Comparison of ENCODE assay signal across 15 mouse cellular contexts in genomic region chr17:79752836-79753235, GRCm38 (mm10). TPM values are rescaled to one million over a fixed set of nuclear protein-coding genes. Genes with fewer than 3 reads are reported as not detected.
DNase-seq lines count a peak whose midpoint lies in the region; ATAC-seq and TF ChIP-seq lines count a peak whose summit lies in the region.
"Had no signal": no experiment of that assay in that cellular context is flagged by ENCODE, and none has a peak within 500 bp of the region (broad histone marks: within the 10 kb centered on the region; RNA-seq: fewer than 3 reads in every experiment).

No protein-coding gene starts in this region.

- intact Hi-C loops in gastrocnemius, adult 2 months (cut with DNase I) = no loop called here

- H3K4me2 ChIP-seq in lung, postnatal 0 days (replicated peaks; ENCODE audit: low read depth, low read length) = no peak overlapping the region
- H3K4me2 ChIP-seq in midbrain, embryonic 13.5 days (replicated peaks) = no peak overlapping the region
- H3K4me2 ChIP-seq: kidney, embryonic 15.5 days; liver, embryonic 15.5 days; neural tube, embryonic 13.5 days had no signal

- DNase-seq in gastrocnemius, adult 2 months = no peak
- no peak for DNase-seq in gastrocnemius, postnatal 10 days
- DNase-seq in lung, postnatal 0 days (ENCODE audit: low spot score) = no peak
- DNase-seq in lung, postnatal 14 days = no peak
- DNase-seq in thymus, postnatal 4 days = peak; percentile 44
- no peak for DNase-seq in layer of hippocampus, postnatal 36 days
- DNase-seq: adrenal gland, postnatal 10 days; cerebellum, postnatal 14 days had no signal

- H3K9ac ChIP-seq in lung, postnatal 0 days (replicated peaks; ENCODE audit: low read depth) = no peak overlapping the region
- no peak overlapping the region for H3K9ac ChIP-seq in midbrain, embryonic 13.5 days (replicated peaks)
- H3K9ac ChIP-seq: kidney, embryonic 15.5 days; liver, embryonic 15.5 days; neural tube, embryonic 13.5 days had no signal

- no peak for ATAC-seq in lung, postnatal 0 days
- ATAC-seq in granulocyte monocyte progenitor cell, adult 5-6 weeks (replicated peaks; ENCODE audit: poor library complexity, severe bottlenecking) = peak; percentile 44; the same call in 1 of the 2 replicates
- no peak for ATAC-seq in midbrain, embryonic 13.5 days
- ATAC-seq: forebrain, embryonic 16.5 days had no signal

- H3K27ac ChIP-seq in gastrocnemius, adult 2 months = no peak overlapping the region
- no peak overlapping the region for H3K27ac ChIP-seq in lung, postnatal 0 days (ENCODE audit: low read length)
- no peak overlapping the region for H3K27ac ChIP-seq in midbrain, embryonic 13.5 days
- H3K27ac ChIP-seq: hindbrain, embryonic 10.5 days; kidney, embryonic 15.5 days; liver, embryonic 15.5 days; neural tube, embryonic 13.5 days had no signal

- TF ChIP-seq EP300 in lung, postnatal 0 days (IDR thresholded peaks at IDR 0.05) = no peak

- no peaks in the 10 kb centered on the region for H3K4me1 ChIP-seq in lung, postnatal 0 days (ENCODE audit: insufficient read depth, low read depth, low read length)
- peaks cover 4% of the 10 kb centered on the region for H3K4me1 ChIP-seq in midbrain, embryonic 13.5 days (replicated peaks)
- H3K4me1 ChIP-seq: liver, embryonic 15.5 days had no signal

- no peaks in the 10 kb centered on the region for H3K36me3 ChIP-seq in lung, postnatal 0 days (ENCODE audit: insufficient read depth, low read length)
- H3K36me3 ChIP-seq in midbrain, embryonic 13.5 days = no peaks in the 10 kb centered on the region
- H3K36me3 ChIP-seq: hindbrain, embryonic 10.5 days; kidney, embryonic 15.5 days; liver, embryonic 15.5 days; neural tube, embryonic 13.5 days had no signal

- no peaks in the 10 kb centered on the region for H3K27me3 ChIP-seq in lung, postnatal 0 days (replicated peaks; ENCODE audit: insufficient read depth, low read length)
- no peaks in the 10 kb centered on the region for H3K27me3 ChIP-seq in midbrain, embryonic 13.5 days
- H3K27me3 ChIP-seq: kidney, embryonic 15.5 days; liver, embryonic 15.5 days; neural tube, embryonic 13.5 days had no signal

- no peak overlapping the region for H3K4me3 ChIP-seq in gastrocnemius, adult 2 months
- H3K4me3 ChIP-seq in lung, postnatal 0 days (ENCODE audit: low read depth, low read length) = no peak overlapping the region
- no peak overlapping the region for H3K4me3 ChIP-seq in midbrain, embryonic 13.5 days (replicated peaks)
- H3K4me3 ChIP-seq: hindbrain, embryonic 10.5 days; kidney, embryonic 15.5 days; liver, embryonic 15.5 days; neural tube, embryonic 13.5 days had no signal

- TF ChIP-seq CTCF in gastrocnemius, adult 2 months (IDR thresholded peaks at IDR 0.05) = peak; percentile 42
- peak; percentile 56 for TF ChIP-seq CTCF in lung, postnatal 0 days (IDR thresholded peaks at IDR 0.05)

- H3K9me3 ChIP-seq in lung, postnatal 0 days (ENCODE audit: low read length) = no peaks in the 10 kb centered on the region
- H3K9me3 ChIP-seq in midbrain, embryonic 13.5 days = no peaks in the 10 kb centered on the region
- H3K9me3 ChIP-seq: hindbrain, embryonic 10.5 days; kidney, embryonic 15.5 days; liver, embryonic 15.5 days had no signal

RNA-seq across cellular contexts. Expression of gene Cyp1b1, which starts 38.0 kb away (rescaled TPM):
- total RNA-seq in gastrocnemius, adult 2 months (2021) = under 1 TPM; 0.59 to 0.64 TPM
- 1 to 10 TPM in 1 of 2 experiments, under 1 TPM in 1; 0.47 to 1.5 TPM for total RNA-seq in gastrocnemius, postnatal 10 days (2021)
- 1.7 and 1.9 TPM in 2 replicates for polyA plus RNA-seq in lung, postnatal 0 days (2015; fragmentation: Nextera tagmentation; extraction: Ambion mirVana)
- total RNA-seq in granulocyte monocyte progenitor cell, adult 5-6 weeks (2014; fragmentation: Nextera tagmentation) = 0.11 TPM in 1 of 2 replicates, not detected in the other
- total RNA-seq in granulocyte monocyte progenitor cell, adult 5-6 weeks (2017) = 0.09 TPM in 1 of 2 replicates, not detected in the other
- 4.9 and 5.2 TPM in 2 replicates for polyA plus RNA-seq in midbrain, embryonic 13.5 days (2015; fragmentation: Nextera tagmentation; extraction: Ambion mirVana)
- 1 to 10 TPM; 2.5 to 3.8 TPM for total RNA-seq in layer of hippocampus, postnatal 36 days (2021)
